Mouse (Mus musculus): ENCODE data around the gene Zfp692. TPM values are rescaled to one million over a fixed set of nuclear protein-coding genes. Genes with fewer than 3 reads are reported as not detected.

Zfp692 gene
- polyA plus RNA-seq (2017; shearing (Covaris generic)): 39.8 TPM

DNA sequence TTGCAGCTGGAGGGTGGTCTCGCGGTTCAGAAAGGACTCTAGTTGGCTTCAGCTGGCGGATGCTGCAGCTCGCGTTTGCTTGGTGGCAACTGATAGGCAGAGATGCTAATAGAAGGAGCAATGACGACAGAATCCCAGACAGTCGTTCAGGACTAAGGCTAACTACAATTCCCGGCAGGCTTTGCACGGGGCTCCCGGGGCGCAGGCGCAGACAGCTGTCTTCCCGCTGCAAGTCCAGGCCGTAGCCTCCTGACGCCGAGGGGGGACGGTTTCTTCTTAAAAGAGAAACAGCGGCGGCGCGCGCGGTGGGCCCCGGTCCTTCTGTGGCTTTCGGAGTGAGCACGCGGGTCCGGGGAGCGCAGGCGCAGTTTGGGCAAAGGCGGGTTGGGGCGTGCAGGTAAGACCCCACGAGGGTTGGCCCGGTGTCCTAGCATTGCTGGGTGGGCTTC, at the start of gene Zfp692:
Gene Zfp692 (plus strand): TSS at position 210 of the 449 bp plus-strand sequence.

DNA sequence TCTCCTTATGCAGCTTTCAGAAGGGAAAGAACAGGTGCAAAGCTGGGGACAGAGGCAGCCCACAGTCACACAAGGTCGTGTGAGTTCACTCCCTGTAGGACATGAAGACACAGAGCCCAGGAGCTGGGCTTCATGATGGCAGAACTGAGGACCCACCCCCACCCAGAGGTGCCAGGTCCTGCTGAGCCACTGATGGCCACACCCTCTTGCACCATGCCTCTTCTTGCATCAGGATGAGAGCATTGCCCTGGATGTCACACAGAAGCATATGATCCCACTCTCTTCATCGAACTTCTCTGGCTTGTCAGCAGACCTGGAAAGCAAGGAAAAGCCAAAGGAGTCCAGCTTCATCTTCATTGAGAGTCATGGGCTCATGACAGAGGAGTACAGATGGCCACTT, 32.3 kb upstream of the Zfp692 start, which contains the start of gene 4930438A08Rik:
Gene 4930438A08Rik (plus strand): TSS at position 228 of the 400 bp plus-strand sequence.

DNA sequence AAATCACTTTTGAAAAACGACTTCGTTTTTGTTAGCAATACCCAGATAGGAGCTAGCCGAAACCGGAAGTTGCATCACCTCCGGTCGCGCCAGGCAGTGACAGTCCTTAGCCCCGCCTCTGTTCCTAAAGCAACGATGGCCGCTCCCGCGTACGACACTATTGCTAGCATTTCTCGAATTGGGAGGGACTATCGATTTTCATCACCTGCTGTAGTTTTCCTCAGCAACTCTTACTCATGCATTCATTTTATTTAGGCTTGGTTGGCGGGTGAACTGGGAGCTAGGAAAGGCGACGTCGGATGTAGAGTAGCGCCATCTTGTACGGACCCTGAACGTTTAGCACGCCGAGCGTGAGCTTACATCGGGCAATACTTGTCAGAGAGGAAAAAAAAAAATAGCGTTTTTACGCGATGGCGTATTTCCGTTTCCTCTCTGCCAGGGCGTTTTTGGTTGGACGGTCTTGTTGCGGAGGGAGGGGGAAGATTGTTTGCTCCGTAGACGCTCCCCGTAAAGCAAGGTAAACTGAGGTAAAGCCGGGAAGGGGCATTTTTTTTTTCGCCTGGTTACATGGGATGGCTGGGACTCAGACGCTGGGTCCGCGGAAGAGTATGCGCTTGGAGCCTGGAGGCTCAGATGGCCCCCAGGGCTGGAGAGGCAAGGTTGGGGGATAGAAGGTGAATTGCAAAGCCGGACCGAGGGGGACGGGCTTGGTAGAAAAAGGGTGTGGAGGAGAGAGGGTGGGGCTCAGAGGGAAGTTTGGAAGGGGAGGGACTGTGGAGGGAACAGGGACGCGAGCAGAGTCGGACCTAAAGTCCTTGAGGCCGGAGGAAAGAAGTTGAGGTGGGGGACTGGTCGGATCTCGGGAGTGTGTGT, 23.6 kb downstream of the Zfp692 start, which contains the start of the genes Zfp672 and Sh3bp5l:
Gene Zfp672 (minus strand): TSS at position 64 of the 873 bp plus-strand sequence.
Gene Sh3bp5l (plus strand): TSS at position 449 of the 873 bp plus-strand sequence.

Other genes with a start within 250 kb of the Zfp692 start
- not detected for gene Gm12248, start 213.9 kb upstream of the Zfp692 start, polyA plus RNA-seq (2017; shearing (Covaris generic))
- gene Cnot8, start 202.9 kb upstream of the Zfp692 start, polyA plus RNA-seq (2017; shearing (Covaris generic)): 67.1 TPM
- 13.4 TPM for gene Gemin5, start 138.5 kb upstream of the Zfp692 start, polyA plus RNA-seq (2017; shearing (Covaris generic))
- 37.7 TPM for gene Mrpl22, start 135.4 kb upstream of the Zfp692 start, polyA plus RNA-seq (2017; shearing (Covaris generic))
- 194 TPM for gene Igtp, start 107.5 kb upstream of the Zfp692 start, polyA plus RNA-seq (2017; shearing (Covaris generic))
- gene Irgm2, start 107.5 kb upstream of the Zfp692 start, polyA plus RNA-seq (2017; shearing (Covaris generic)): 47.7 TPM
- gene 4930438A08Rik, start 32.3 kb upstream of the Zfp692 start, polyA plus RNA-seq (2017; shearing (Covaris generic)): not detected
- 39.7 TPM for gene Zfp672, start 23.3 kb downstream of the Zfp692 start, polyA plus RNA-seq (2017; shearing (Covaris generic))
- 12.9 TPM for gene Sh3bp5l, start 23.7 kb downstream of the Zfp692 start, polyA plus RNA-seq (2017; shearing (Covaris generic))
- gene Lypd8, start 72.0 kb downstream of the Zfp692 start, polyA plus RNA-seq (2017; shearing (Covaris generic)): 0.59 TPM
- gene 1810065E05Rik, start 114.0 kb downstream of the Zfp692 start, polyA plus RNA-seq (2017; shearing (Covaris generic)): not detected
- gene Gm12253, start 125.5 kb downstream of the Zfp692 start, polyA plus RNA-seq (2017; shearing (Covaris generic)): 0.84 TPM
- not detected for gene Lypd9, start 145.9 kb downstream of the Zfp692 start, polyA plus RNA-seq (2017; shearing (Covaris generic))
- not detected for gene Olfr30, start 155.2 kb downstream of the Zfp692 start, polyA plus RNA-seq (2017; shearing (Covaris generic))
- gene Olfr332, start 185.5 kb downstream of the Zfp692 start, polyA plus RNA-seq (2017; shearing (Covaris generic)): not detected
- not detected for gene Olfr331, start 195.5 kb downstream of the Zfp692 start, polyA plus RNA-seq (2017; shearing (Covaris generic))
- gene Olfr330, start 227.8 kb downstream of the Zfp692 start, polyA plus RNA-seq (2017; shearing (Covaris generic)): 0.99 TPM
- not detected for gene Olfr329-ps, start 239.4 kb downstream of the Zfp692 start, polyA plus RNA-seq (2017; shearing (Covaris generic))
- gene Olfr328, start 248.6 kb downstream of the Zfp692 start, polyA plus RNA-seq (2017; shearing (Covaris generic)): 0.18 TPM